Mouse (Mus musculus) MEL (cell line): ENCODE measurements around the gene Lmf2. TPM values are rescaled to one million over a fixed set of nuclear protein-coding genes. Genes with fewer than 3 reads are reported as not detected.
A peak's percentile ranks its signal among the peaks of the same experiment; 100 is the strongest.

Experiments
- DNase-seq: peaks from one replicate; pipeline ENCODE4 v3.0.0; 2011; ENCODE audit warnings: low read depth, low spot score
- H3K27ac ChIP-seq: 2 replicates; pipeline ENCODE4 v1.5.1; 2012; ENCODE audit warnings: low read depth, mild to moderate bottlenecking, control low read depth, low read length, moderate library complexity; ENCODE audit not compliant: control insufficient read depth
- H3K27me3 ChIP-seq, 2 experiments: fragments of 150-350 bp in 1 of 2; sonication (generic) in 1 of 2; 2 replicates each; pipeline ENCODE4 v1.6.1; 2012; ENCODE audit warnings: low read length in 2 of 2, mild to moderate bottlenecking in 2 of 2, improper control_type of control experiment in 1 of 2, moderate library complexity in 1 of 2; ENCODE audit not compliant: insufficient read depth in 2 of 2, control insufficient read depth in 1 of 2
- H3K36me3 ChIP-seq, 2 experiments: 2 replicates each; pipeline ENCODE4 v1.6.1; 2012 to 2014; ENCODE audit warnings: low read length in 2 of 2, improper control_type of control experiment in 1 of 2, inconsistent platforms in 1 of 2, mild to moderate bottlenecking in 1 of 2; ENCODE audit not compliant: insufficient read depth in 2 of 2, control insufficient read depth in 1 of 2
- H3K4me1 ChIP-seq, 2 experiments: fragments of 150-350 bp in 1 of 2; sonication (generic) in 1 of 2; 2 replicates each; pipeline ENCODE4 v1.6.1; 2012; ENCODE audit warnings: low read length in 2 of 2, improper control_type of control experiment in 1 of 2, mild to moderate bottlenecking in 1 of 2; ENCODE audit not compliant: insufficient read depth in 2 of 2, control insufficient read depth in 1 of 2
- H3K4me3 ChIP-seq, 2 experiments: fragments of 150-350 bp in 1 of 2; sonication (generic) in 1 of 2; 2 replicates each; pipeline ENCODE4 v1.5.1; 2012; ENCODE audit warnings: low read depth in 2 of 2, low read length in 2 of 2, mild to moderate bottlenecking in 2 of 2, moderate library complexity in 2 of 2, control low read depth in 1 of 2, improper control_type of control experiment in 1 of 2; ENCODE audit not compliant: control insufficient read depth in 1 of 2, insufficient read depth in 1 of 2
- H3K79me2 ChIP-seq: 2 replicates; pipeline ENCODE4 v1.6.1; 2012; ENCODE audit warnings: mild to moderate bottlenecking, low read length, moderate library complexity; ENCODE audit not compliant: control insufficient read depth, poor library complexity, insufficient read depth
- H3K9ac ChIP-seq: 2 replicates; pipeline ENCODE4 v1.6.1; 2012; ENCODE audit warnings: low read depth, mild to moderate bottlenecking, control low read depth, low read length, moderate library complexity; ENCODE audit not compliant: control insufficient read depth, poor library complexity, severe bottlenecking
- H3K9me3 ChIP-seq: fragments of 150-350 bp; sonication (generic); replicated peaks from 2 replicates; pipeline ENCODE4 v1.6.1; 2012; ENCODE audit warnings: mild to moderate bottlenecking, low read length, improper control_type of control experiment, moderate library complexity; ENCODE audit not compliant: insufficient read depth
- BHLHE40 ChIP-seq: IDR thresholded peaks from 2 replicates; pipeline ENCODE4 v1.6.1; 2012; ENCODE audit warnings: low read depth, mild to moderate bottlenecking, inconsistent platforms, low read length, improper control_type of control experiment, borderline replicate concordance
- CHD1 ChIP-seq: IDR thresholded peaks from 2 replicates; pipeline ENCODE4 v1.6.1; 2012; ENCODE audit warnings: low read depth, mild to moderate bottlenecking, inconsistent platforms, low read length, improper control_type of control experiment
- E2F4 ChIP-seq: IDR thresholded peaks from 2 replicates; pipeline ENCODE4 v1.6.1; 2011; ENCODE audit warnings: low read depth, low read length, improper control_type of control experiment, borderline replicate concordance
- ELF1 ChIP-seq: IDR thresholded peaks from 2 replicates; pipeline ENCODE4 v1.6.1; 2014; ENCODE audit warnings: low read depth, mild to moderate bottlenecking, inconsistent platforms, low read length, improper control_type of control experiment, moderate library complexity
- GATA1 ChIP-seq: IDR thresholded peaks from 2 replicates; pipeline ENCODE4 v1.6.1; 2011; ENCODE audit warnings: low read depth, low read length, improper control_type of control experiment
- HCFC1 ChIP-seq: IDR thresholded peaks from 2 replicates; pipeline ENCODE4 v1.6.1; 2012; ENCODE audit warnings: low read depth, mild to moderate bottlenecking, inconsistent platforms, low read length, improper control_type of control experiment, moderate library complexity
- KAT2A ChIP-seq: conservative IDR thresholded peaks from 2 replicates; pipeline ENCODE4 v1.6.1; 2012; ENCODE audit warnings: low read depth, low read length, improper control_type of control experiment, inconsistent platforms
- MAZ ChIP-seq: IDR thresholded peaks from 2 replicates; pipeline ENCODE4 v1.6.1; 2012; ENCODE audit warnings: low read depth, mild to moderate bottlenecking, inconsistent platforms, low read length, improper control_type of control experiment
- MXI1 ChIP-seq: IDR thresholded peaks from 2 replicates; pipeline ENCODE4 v1.6.1; 2011; ENCODE audit warnings: mild to moderate bottlenecking, low read depth, low read length, improper control_type of control experiment
- NELFE ChIP-seq: IDR thresholded peaks from 2 replicates; pipeline ENCODE4 v1.6.1; 2011; ENCODE audit warnings: low read depth, low read length, improper control_type of control experiment
- POLR2A ChIP-seq, 2 experiments: IDR thresholded peaks; 2 replicates each; pipeline ENCODE4 v1.6.1; 2011 to 2012; ENCODE audit warnings: low read length in 2 of 2, mild to moderate bottlenecking in 2 of 2, control low read depth in 1 of 2, improper control_type of control experiment in 1 of 2, low read depth in 1 of 2, moderate library complexity in 1 of 2; ENCODE audit not compliant: control insufficient read depth in 1 of 2, insufficient read depth in 1 of 2, poor library complexity in 1 of 2
- POLR2AphosphoS2 ChIP-seq: IDR thresholded peaks from 2 replicates; pipeline ENCODE4 v1.6.1; 2011; ENCODE audit warnings: low read length, improper control_type of control experiment
- RAD21 ChIP-seq: IDR thresholded peaks from 2 replicates; pipeline ENCODE4 v1.6.1; 2011; ENCODE audit warnings: mild to moderate bottlenecking, low read depth, low read length, improper control_type of control experiment
- SIN3A ChIP-seq: IDR thresholded peaks from 2 replicates; pipeline ENCODE4 v1.6.1; 2012; ENCODE audit warnings: low read length, improper control_type of control experiment, inconsistent platforms
- SMC3 ChIP-seq: IDR thresholded peaks from 2 replicates; pipeline ENCODE4 v1.6.1; 2011; ENCODE audit warnings: low read depth, low read length, improper control_type of control experiment
- TAL1 ChIP-seq: IDR thresholded peaks from 2 replicates; pipeline ENCODE4 v1.6.1; 2012; ENCODE audit warnings: mild to moderate bottlenecking, inconsistent platforms, low read length, moderate library complexity, mixed read lengths
- TBP ChIP-seq: IDR thresholded peaks from 2 replicates; pipeline ENCODE4 v1.8.0; 2011; ENCODE audit warnings: low read depth, low read length, improper control_type of control experiment
- TCF12 ChIP-seq: IDR thresholded peaks from 2 replicates; pipeline ENCODE4 v1.6.1; 2014; ENCODE audit warnings: low read depth, mild to moderate bottlenecking, inconsistent platforms, low read length, improper control_type of control experiment, moderate library complexity
- ZMIZ1 ChIP-seq: IDR thresholded peaks from 2 replicates; pipeline ENCODE4 v1.6.1; 2012; ENCODE audit warnings: low read depth, mild to moderate bottlenecking, inconsistent platforms, low read length, improper control_type of control experiment, moderate library complexity
- ZNF384 ChIP-seq: IDR thresholded peaks from 2 replicates; pipeline ENCODE4 v1.6.1; 2012; ENCODE audit warnings: low read depth, mild to moderate bottlenecking, inconsistent platforms, low read length, improper control_type of control experiment
- polyA plus RNA-seq, 2 experiments: library from polyadenylated mRNA; stranded (reverse) in 1 of 2; unstranded in 1 of 2; fragments of >175 nt in 1 of 2; fragments of >200 nt in 1 of 2; gene quantifications; 2 replicates each; pipeline versions ENCODE4 v1.2.1 to v1.2.4; 2012; ENCODE audit warnings: low replicate concordance in 2 of 2, low read depth in 1 of 2; ENCODE audit not compliant: insufficient read length in 2 of 2, insufficient read depth in 1 of 2, missing spikeins in 1 of 2
- total RNA-seq: library from RNA; depleted of rRNA; stranded (reverse); fragments of 300-350 nt; gene quantifications from 2 replicates; pipeline ENCODE4 v1.2.3, GENCODE M21; 2012; rRNA removed

Lmf2 gene
- total RNA-seq (14.5 and 14.7 TPM in 2 replicates), polyA plus RNA-seq (10 to 100 TPM in 1 of 2 experiments, not detected in 1; 52.0 TPM)

DNA sequence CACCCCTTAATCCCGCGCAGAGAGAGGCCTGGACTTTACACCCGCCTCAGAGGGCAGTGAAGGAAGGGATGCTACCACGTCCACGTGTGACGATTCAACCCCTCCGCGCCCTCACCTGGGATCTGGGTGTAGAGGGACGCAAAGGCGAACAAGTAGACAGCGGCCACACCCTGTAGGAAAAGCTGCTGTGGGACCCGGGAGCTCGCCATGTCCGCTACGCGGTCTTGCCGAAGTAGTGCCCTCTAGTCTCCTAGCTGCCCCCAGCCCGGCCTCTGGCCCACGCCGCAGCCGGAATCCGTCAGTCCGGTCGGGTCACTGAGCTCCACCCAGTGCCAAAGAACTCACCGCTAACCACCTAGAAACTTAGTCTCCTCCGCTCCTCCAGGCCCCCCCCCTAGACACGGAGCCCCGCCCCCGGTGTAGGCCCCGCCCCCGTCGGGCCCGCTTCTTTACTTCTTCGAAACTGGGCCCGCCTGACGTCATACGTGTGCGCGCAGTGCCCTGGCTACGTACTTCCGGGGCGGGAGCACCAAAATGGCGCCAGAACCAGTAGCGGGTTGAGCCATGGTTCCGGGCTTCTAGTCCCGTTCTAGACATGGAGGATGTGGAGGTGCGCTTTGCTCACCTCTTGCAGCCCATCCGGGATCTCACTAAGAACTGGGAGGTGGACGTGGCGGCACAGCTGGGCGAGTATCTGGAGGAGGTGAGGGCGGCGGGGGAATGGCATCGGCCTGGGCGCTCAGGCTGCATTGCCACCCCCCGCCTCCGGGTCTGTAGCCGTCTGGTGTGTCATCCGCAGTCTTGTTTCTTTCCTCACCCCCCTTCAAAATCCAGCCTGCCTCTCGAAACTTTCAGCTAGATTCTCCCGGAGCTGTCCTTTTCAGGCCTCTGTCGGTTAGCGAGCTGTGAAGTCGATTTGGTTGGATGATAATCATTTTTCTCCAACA is at the start of gene Lmf2, which contains the start of gene Ncaph2:
Gene Lmf2, minus strand, starts transcription at position 419 of the 947 bp plus-strand sequence.
Gene Ncaph2, plus strand, starts transcription at position 479 of the 947 bp plus-strand sequence.
- Histone ChIP-seq H3K9me3 (no peaks in the 10 kb centered on the region), H3K9ac (peak within 1 kb of the TSS; percentile 96), H3K4me3 (peak within 1 kb of the TSS; percentile 91 to 97), H3K36me3 (peaks cover under 1 to 28% of the 10 kb centered on the region in 2 experiments), H3K79me2 (peaks cover 47% of the 10 kb centered on the region), H3K4me1 (peaks cover 21% of the 10 kb centered on the region in 2 experiments), H3K27me3 (no peaks in the 10 kb centered on the region), H3K27ac (peak within 1 kb of the TSS; percentile 89)
- TF ChIP-seq NELFE (peak; percentile 73), MXI1 (peak; percentile 79), POLR2AphosphoS2 (0 out of 2 replicates have a peak, but pooled peaks have one; percentile 37), MAZ (peak; percentile 80; the same call in 1 of the 2 replicates), ELF1 (peak; percentile 76), ZNF384 (peak; percentile 23; the same call in 1 of the 2 replicates), E2F4 (peak; percentile 48; the same call in 1 of the 2 replicates), GATA1 (no peak), TCF12 (peak; percentile 62), RAD21 (no peak), TBP (peak; percentile 68; the same call in 1 of the 2 replicates), CHD1 (0 out of 2 replicates have a peak, but pooled peaks have one; percentile 8), POLR2A (IDR thresholded peaks at IDR 0.05; ENCODE audit: control insufficient read depth in 1 of 2, insufficient read depth in 1 of 2, low read depth in 1 of 2, low read length in 2 of 2, poor library complexity in 1 of 2) (peak; percentile 76 to 77), BHLHE40 (no peak), HCFC1 (peak; percentile 90), SIN3A (peak; percentile 89), SMC3 (no peak), ZMIZ1 (peak; percentile 19), TAL1 (no peak), KAT2A (peak; percentile 63; the same call in 1 of the 2 replicates)
- TF ChIP-seq, all 39 proteins: peak for 15
- DNase-seq = peak; percentile 97
